Mouse (Mus musculus): ENCODE measurements around the gene Acsl1. TPM values are rescaled to one million over a fixed set of nuclear protein-coding genes. Genes with fewer than 3 reads are reported as not detected.

Acsl1 gene
- total and polyA plus RNA-seq, 3 experiments: 26.2 to 33.9 TPM; not detected in 1

DNA sequence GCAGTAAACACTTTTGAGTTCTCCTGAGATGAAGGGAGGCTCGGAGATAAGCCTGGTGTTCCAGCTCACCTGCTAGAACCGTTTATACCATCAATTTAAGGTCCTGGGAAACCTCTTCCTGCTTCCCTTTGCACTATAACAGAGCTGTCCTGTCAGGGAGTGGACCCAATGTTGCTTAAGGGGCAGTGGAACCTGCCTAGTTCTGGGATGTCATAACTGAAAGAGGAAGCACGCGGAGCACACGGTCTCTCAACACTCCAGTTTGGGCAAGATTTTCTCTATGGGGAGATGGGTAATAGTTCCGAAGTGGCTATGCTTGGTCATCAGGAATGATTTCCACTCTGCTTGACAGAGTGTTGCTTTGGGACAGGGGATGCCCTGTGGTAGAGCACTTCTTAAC lies 49.8 kb downstream of the Acsl1 start:
- H3K36me3 ChIP-seq (ENCODE audit: control insufficient read depth in 1 of 2, insufficient read depth in 2 of 2, low read length in 2 of 2): peaks cover 0 to 18% of the 10 kb centered on the region in 2 experiments; a peak in 2 of 4 replicates
- H3K9ac ChIP-seq (ENCODE audit: control insufficient read depth, low read depth, low read length, poor library complexity, severe bottlenecking): no peak overlapping the region
- no peaks in the 10 kb centered on the region for H3K79me2 ChIP-seq (ENCODE audit: control insufficient read depth, insufficient read depth, low read length, poor library complexity)
- H3K4me3 ChIP-seq (ENCODE audit: control insufficient read depth in 1 of 2, insufficient read depth in 1 of 2, low read depth in 2 of 2, low read length in 2 of 2): no peak overlapping the region
- DNase-seq (ENCODE audit: low read depth, low spot score): no peak
- TF ChIP-seq JUND (IDR thresholded peaks at IDR 0.05; ENCODE audit: low read depth, low read length) (no peak), GATA1 (IDR thresholded peaks at IDR 0.05; ENCODE audit: low read depth, low read length) (no peak), MXI1 (IDR thresholded peaks at IDR 0.05; ENCODE audit: low read depth, low read length) (no peak), UBTF (IDR thresholded peaks at IDR 0.05; ENCODE audit: borderline replicate concordance, insufficient read depth, low read depth, low read length) (no peak), EP300 (IDR thresholded peaks at IDR 0.05; ENCODE audit: low read depth in 1 of 2, low read length in 2 of 2) (no peak), MYB (IDR thresholded peaks at IDR 0.05; ENCODE audit: low read depth, low read length) (no peak), MYC (IDR thresholded peaks at IDR 0.05; ENCODE audit: low read depth, low read length) (no peak), BHLHE40 (IDR thresholded peaks at IDR 0.05; ENCODE audit: borderline replicate concordance, low read depth, low read length) (no peak), TBP (IDR thresholded peaks at IDR 0.05; ENCODE audit: low read depth, low read length) (no peak), ZNF384 (IDR thresholded peaks at IDR 0.05; ENCODE audit: low read depth, low read length) (no peak), CHD2 (IDR thresholded peaks at IDR 0.05; ENCODE audit: low read length) (no peak), ZC3H11A (IDR thresholded peaks at IDR 0.05; ENCODE audit: low read depth, low read length) (no peak), MAZ (IDR thresholded peaks at IDR 0.05; ENCODE audit: low read depth, low read length) (no peak)
- H3K9me3 ChIP-seq (replicated peaks; ENCODE audit: insufficient read depth, low read length): no peaks in the 10 kb centered on the region
- no peaks in the 10 kb centered on the region for H3K27me3 ChIP-seq (ENCODE audit: control insufficient read depth in 1 of 2, insufficient read depth in 2 of 2, low read length in 2 of 2)
- H3K4me1 ChIP-seq (ENCODE audit: control insufficient read depth in 1 of 2, insufficient read depth in 2 of 2, low read length in 2 of 2): no peaks in the 10 kb centered on the region
- H3K27ac ChIP-seq (ENCODE audit: control insufficient read depth, low read depth, low read length): no peak overlapping the region

GRCm38 (mm10) chr8:46526098-46526497 lies 55.3 kb downstream of the Acsl1 start:
- Histone ChIP-seq H3K27ac (ENCODE audit: control insufficient read depth, low read depth, low read length) (no peak overlapping the region), H3K4me3 (ENCODE audit: control insufficient read depth in 1 of 2, insufficient read depth in 1 of 2, low read depth in 2 of 2, low read length in 2 of 2) (no peak overlapping the region), H3K9ac (ENCODE audit: control insufficient read depth, low read depth, low read length, poor library complexity, severe bottlenecking) (no peak overlapping the region), H3K4me1 (ENCODE audit: control insufficient read depth in 1 of 2, insufficient read depth in 2 of 2, low read length in 2 of 2) (no peaks in the 10 kb centered on the region), H3K79me2 (ENCODE audit: control insufficient read depth, insufficient read depth, low read length, poor library complexity) (no peaks in the 10 kb centered on the region), H3K9me3 (replicated peaks; ENCODE audit: insufficient read depth, low read length) (no peaks in the 10 kb centered on the region), H3K36me3 (ENCODE audit: control insufficient read depth in 1 of 2, insufficient read depth in 2 of 2, low read length in 2 of 2) (peaks cover 0 to 7% of the 10 kb centered on the region in 2 experiments; a peak in 2 of 4 replicates), H3K27me3 (ENCODE audit: control insufficient read depth in 1 of 2, insufficient read depth in 2 of 2, low read length in 2 of 2) (no peaks in the 10 kb centered on the region)
- no peak for DNase-seq (ENCODE audit: low read depth, low spot score)
- no peak for TF ChIP-seq POLR2AphosphoS5 (IDR thresholded peaks at IDR 0.05; ENCODE audit: borderline replicate concordance, low read depth, low read length)
- no peak for TF ChIP-seq BHLHE40 (IDR thresholded peaks at IDR 0.05; ENCODE audit: borderline replicate concordance, low read depth, low read length)
- TF ChIP-seq SIN3A (IDR thresholded peaks at IDR 0.05; ENCODE audit: low read length): no peak
- TF ChIP-seq JUND (IDR thresholded peaks at IDR 0.05; ENCODE audit: low read depth, low read length): no peak

- no peak for DNase-seq (ENCODE audit: low read depth, low spot score)
- Histone ChIP-seq H3K4me3 (ENCODE audit: control insufficient read depth in 1 of 2, insufficient read depth in 1 of 2, low read depth in 2 of 2, low read length in 2 of 2) (no peak overlapping the region), H3K27me3 (ENCODE audit: control insufficient read depth in 1 of 2, insufficient read depth in 2 of 2, low read length in 2 of 2) (no peaks in the 10 kb centered on the region), H3K4me1 (ENCODE audit: control insufficient read depth in 1 of 2, insufficient read depth in 2 of 2, low read length in 2 of 2) (no peaks in the 10 kb centered on the region), H3K36me3 (ENCODE audit: control insufficient read depth in 1 of 2, insufficient read depth in 2 of 2, low read length in 2 of 2) (peaks cover 0 to 5% of the 10 kb centered on the region in 2 experiments; a peak in 2 of 4 replicates), H3K27ac (ENCODE audit: control insufficient read depth, low read depth, low read length) (no peak overlapping the region), H3K9ac (ENCODE audit: control insufficient read depth, low read depth, low read length, poor library complexity, severe bottlenecking) (no peak overlapping the region), H3K79me2 (ENCODE audit: control insufficient read depth, insufficient read depth, low read length, poor library complexity) (no peaks in the 10 kb centered on the region), H3K9me3 (replicated peaks; ENCODE audit: insufficient read depth, low read length) (no peaks in the 10 kb centered on the region)
- no peak for TF ChIP-seq TAL1 (IDR thresholded peaks at IDR 0.05; ENCODE audit: low read length)
These were observed 56.0 kb downstream of the Acsl1 start for GRCm38 (mm10) chr8:46526821-46527220.
